Mouse (Mus musculus) heart, adult 2 months (tissue): ENCODE results near the gene Noc3l.

Experiments used
- CTCF ChIP-seq: fragments of 200-600 bp; IDR thresholded peaks from 2 replicates; pipeline ENCODE4 v1.8.1; 2022; ENCODE audit warnings: antibody characterized with exemption, mild to moderate bottlenecking, moderate library complexity
- POLR2A ChIP-seq: fragments of 200-500 bp; IDR thresholded peaks from 2 replicates; pipeline ENCODE4 v1.6.1; 2011; ENCODE audit warnings: mild to moderate bottlenecking, low read depth, low read length, control low read depth; ENCODE audit not compliant: insufficient read depth

DNA sequence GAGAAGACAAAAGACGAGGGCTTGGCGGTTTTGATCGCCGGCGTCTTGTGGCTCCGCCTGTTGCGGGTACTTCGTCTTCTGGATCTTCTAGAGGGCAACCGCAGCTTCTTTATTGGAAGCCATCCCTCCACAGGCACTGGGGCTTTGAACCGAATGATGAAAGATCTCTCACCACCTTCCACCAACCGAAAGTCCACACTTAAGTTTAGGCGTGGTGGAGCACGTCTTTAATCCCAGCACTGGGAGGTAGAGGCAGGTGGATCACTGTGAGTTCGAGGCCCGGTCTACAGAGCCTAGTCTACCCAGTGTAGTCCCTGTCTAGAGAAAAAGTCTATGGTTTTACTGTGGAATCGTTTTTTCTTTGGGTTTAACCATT is 378 bp upstream of the Noc3l start:
- TF ChIP-seq CTCF (no peak; the same call in 1 of the 2 replicates), POLR2A (no peak)
